Mouse (Mus musculus) frontal cortex, adult 2 months (tissue): Measurements from ENCODE around the gene Il9r. TPM values are rescaled to one million over a fixed set of nuclear protein-coding genes. Genes with fewer than 3 reads are reported as not detected.

Experiments
- DNase-seq, 2 experiments: peaks; one replicate each; pipeline ENCODE4 v3.0.0; 2022; ENCODE audit warnings: low spot score in 1 of 2; ENCODE audit errors: extremely low spot score in 1 of 2
- polyA plus RNA-seq: library from polyadenylated mRNA; depleted of rRNA; stranded (reverse); fragments of >200 nt; gene quantifications from 2 replicates; pipeline ENCODE4 v1.2.3, GENCODE M21; 2012

The Il9r gene
- polyA plus RNA-seq, 1 experiment: not detected

GRCm38 (mm10) chr11:32166683-32167082 lies 33.4 kb downstream of the Il9r start:
- no peak for DNase-seq

GRCm38 (mm10) chr11:32161922-32162804 lies 37.9 kb downstream of the Il9r start:
- DNase-seq: peak; percentile 63 to 94

- peak in 1 of 2 experiments; percentile 50 for DNase-seq
Observed at GRCm38 (mm10) chr11:32161500-32161899, 38.6 kb downstream of the Il9r start.

- DNase-seq: no peak
Observed at GRCm38 (mm10) chr11:32160341-32160740, 39.7 kb downstream of the Il9r start.

- DNase-seq: no peak
Observed at GRCm38 (mm10) chr11:32159176-32159575, 40.9 kb downstream of the Il9r start.

GRCm38 (mm10) chr11:32157791-32158594 lies 42.1 kb downstream of the Il9r start:
- peak; percentile 60 to 85 for DNase-seq

- no peak for DNase-seq
Observed at GRCm38 (mm10) chr11:32156854-32157630, 43.0 kb downstream of the Il9r start.

GRCm38 (mm10) chr11:32153216-32153615 lies 46.9 kb downstream of the Il9r start:
- no peak for DNase-seq

GRCm38 (mm10) chr11:32152814-32153213 lies 47.3 kb downstream of the Il9r start:
- DNase-seq: peak in 1 of 2 experiments; percentile 43

- no peak for DNase-seq
Observed at GRCm38 (mm10) chr11:32151243-32151642, 48.8 kb downstream of the Il9r start.

- DNase-seq: peak in 1 of 2 experiments; percentile 23
Observed at GRCm38 (mm10) chr11:32149605-32150004, 50.5 kb downstream of the Il9r start.

- DNase-seq: no peak
Observed at GRCm38 (mm10) chr11:32142771-32143170, 57.3 kb downstream of the Il9r start.

GRCm38 (mm10) chr11:32141627-32142586 lies 58.2 kb downstream of the Il9r start:
- no peak for DNase-seq

GRCm38 (mm10) chr11:32141034-32141433 lies 59.0 kb downstream of the Il9r start:
- DNase-seq: peak in 1 of 2 experiments; percentile 84

GRCm38 (mm10) chr11:32139528-32139961 lies 60.5 kb downstream of the Il9r start:
- no peak for DNase-seq

- DNase-seq: no peak
Observed at GRCm38 (mm10) chr11:32138614-32138964, 61.5 kb downstream of the Il9r start.

- no peak for DNase-seq
Observed at GRCm38 (mm10) chr11:32137719-32138613, 62.1 kb downstream of the Il9r start.
